Mouse (Mus musculus) embryo, embryonic 11.5 days (tissue): ENCODE measurements around the gene Dock4.

ENCODE experiments used
- DNase-seq: peaks from one replicate; pipeline ENCODE4 v3.0.0-alpha.2; 2012; ENCODE audit warnings: low read depth, low spot score

Gene Dock4

GRCm38 (mm10) chr12:40645869-40646268, 200.1 kb downstream of the Dock4 start:
- DNase-seq: no peak

GRCm38 (mm10) chr12:40654312-40654711, 208.6 kb downstream of the Dock4 start:
- no peak for DNase-seq

GRCm38 (mm10) chr12:40655861-40656260, 210.1 kb downstream of the Dock4 start:
- DNase-seq: no peak

- DNase-seq: no peak
Measured at GRCm38 (mm10) chr12:40656438-40656837, 210.7 kb downstream of the Dock4 start.

- no peak for DNase-seq
Measured at GRCm38 (mm10) chr12:40657229-40657885, 211.6 kb downstream of the Dock4 start.

GRCm38 (mm10) chr12:40659689-40660088, 213.9 kb downstream of the Dock4 start:
- no peak for DNase-seq

- DNase-seq: no peak
Measured at GRCm38 (mm10) chr12:40669460-40669859, 223.7 kb downstream of the Dock4 start.

- no peak for DNase-seq
Measured at GRCm38 (mm10) chr12:40670766-40671165, 225.0 kb downstream of the Dock4 start.

- no peak for DNase-seq
Measured at GRCm38 (mm10) chr12:40679713-40680112, 234.0 kb downstream of the Dock4 start.

GRCm38 (mm10) chr12:40680551-40680950, 234.8 kb downstream of the Dock4 start:
- DNase-seq: no peak

GRCm38 (mm10) chr12:40691444-40691843, 245.7 kb downstream of the Dock4 start:
- no peak for DNase-seq

- no peak for DNase-seq
Measured at GRCm38 (mm10) chr12:40694082-40694721, 248.4 kb downstream of the Dock4 start.

- DNase-seq: no peak
Measured at GRCm38 (mm10) chr12:40698330-40698729, 252.6 kb downstream of the Dock4 start.

GRCm38 (mm10) chr12:40702233-40702792, 256.6 kb downstream of the Dock4 start:
- peak; percentile 22 for DNase-seq

- no peak for DNase-seq
Measured at GRCm38 (mm10) chr12:40704296-40704695, 258.5 kb downstream of the Dock4 start.

GRCm38 (mm10) chr12:40707108-40707507, 261.4 kb downstream of the Dock4 start:
- DNase-seq: no peak

- no peak for DNase-seq
Measured at GRCm38 (mm10) chr12:40709094-40709493, 263.3 kb downstream of the Dock4 start.

- DNase-seq: no peak
Measured at GRCm38 (mm10) chr12:40712235-40712634, 266.5 kb downstream of the Dock4 start.

GRCm38 (mm10) chr12:40714288-40714687, 268.5 kb downstream of the Dock4 start:
- no peak for DNase-seq

- DNase-seq: no peak
Measured at GRCm38 (mm10) chr12:40715174-40715573, 269.4 kb downstream of the Dock4 start.

- DNase-seq: no peak
Measured at GRCm38 (mm10) chr12:40728373-40728772, 282.6 kb downstream of the Dock4 start.

- no peak for DNase-seq
Measured at GRCm38 (mm10) chr12:40730756-40731155, 285.0 kb downstream of the Dock4 start.

GRCm38 (mm10) chr12:40745501-40745900, 299.7 kb downstream of the Dock4 start:
- DNase-seq: no peak
